Mouse (Mus musculus) forebrain, embryonic 16.5 days (tissue): ENCODE data around the gene Katnal1. TPM values are rescaled to one million over a fixed set of nuclear protein-coding genes. Genes with fewer than 3 reads are reported as not detected.

Experiments used
- ATAC-seq: fragments of 200-750 bp; cut with Nextera tagmentation; 2 replicates; pipeline ENCODE4 v1.8.0; 2017; ENCODE audit warnings: mild to moderate bottlenecking, moderate library complexity
- H3K27ac ChIP-seq: fragments of 300-500 bp; sonication (generic); 2 replicates; pipeline ENCODE4 v1.5.1; 2014; ENCODE audit warnings: low read length, control low read depth
- H3K27me3 ChIP-seq: fragments of 300-500 bp; sonication (generic); replicated peaks from 2 replicates; pipeline ENCODE4 v1.6.1; 2014; ENCODE audit warnings: low read length; ENCODE audit not compliant: control insufficient read depth, insufficient read depth
- H3K36me3 ChIP-seq: fragments of 300-500 bp; sonication (generic); 2 replicates; pipeline ENCODE4 v1.6.1; 2014; ENCODE audit not compliant: control insufficient read depth, insufficient read depth
- H3K4me1 ChIP-seq: fragments of 300-500 bp; sonication (generic); replicated peaks from 2 replicates; pipeline ENCODE4 v1.6.1; 2014; ENCODE audit warnings: low read length; ENCODE audit not compliant: control insufficient read depth, insufficient read depth
- H3K4me2 ChIP-seq: fragments of 300-500 bp; sonication (generic); 2 replicates; pipeline ENCODE4 v1.6.1; 2014; ENCODE audit warnings: mild to moderate bottlenecking, low read length, control low read depth
- H3K4me3 ChIP-seq: fragments of 300-500 bp; sonication (generic); replicated peaks from 2 replicates; pipeline ENCODE4 v1.5.1; 2014; ENCODE audit warnings: mild to moderate bottlenecking, low read length, control low read depth
- H3K9ac ChIP-seq: fragments of 300-500 bp; sonication (generic); replicated peaks from 2 replicates; pipeline ENCODE4 v1.6.1; 2014; ENCODE audit warnings: low read depth, low read length, control low read depth
- H3K9me3 ChIP-seq: fragments of 300-500 bp; sonication (generic); 2 replicates; pipeline ENCODE4 v1.6.1; 2016; ENCODE audit warnings: low read length; ENCODE audit not compliant: control insufficient read depth
- WGBS: fragments of 180-500 bp; shearing (Covaris S2); extraction: QIAGEN DNeasy Blood & Tissue Kit; methylation state at CpG from one replicate; pipeline ENCODE4 v1.1.7; 2014; 5-methylcytosine and 5-hydroxymethylcytosine counted together
- polyA plus RNA-seq: library from polyadenylated mRNA; unstranded; fragments of >200 nt; fragmentation: Nextera tagmentation; extraction: Ambion mirVana; gene quantifications from 2 replicates; pipeline ENCODE4 v1.2.1, GENCODE M21; 2015

The Katnal1 gene
- 39.6 and 44.3 TPM in 2 replicates for polyA plus RNA-seq

- peaks cover 11% of the 10 kb centered on the region for H3K4me1 ChIP-seq
- no peaks in the 10 kb centered on the region for H3K9me3 ChIP-seq
- no peaks in the 10 kb centered on the region for H3K36me3 ChIP-seq
- WGBS, result 3% methylated on average over 16 of the region's 16 CpGs
- peak within 1 kb of the TSS; percentile 62 for H3K4me2 ChIP-seq
- no peaks in the 10 kb centered on the region for H3K27me3 ChIP-seq
- no peak for ATAC-seq
- peak within 1 kb of the TSS; percentile 69 for H3K4me3 ChIP-seq
- H3K9ac ChIP-seq, result peak within 1 kb of the TSS; percentile 76
- peak within 1 kb of the TSS; percentile 96 for H3K27ac ChIP-seq
Observed at GRCm38 (mm10) chr5:148929116-148929449, at the start of gene Katnal1. Katnal1 (minus strand) TSS chr5:148929320.

- no peak for ATAC-seq
- Histone ChIP-seq H3K9ac (no peak overlapping the region), H3K36me3 (no peaks in the 10 kb centered on the region), H3K27me3 (no peaks in the 10 kb centered on the region), H3K4me2 (no peak overlapping the region), H3K4me1 (0 out of 2 replicates have a peak, but pooled peaks cover 3% of the 10 kb centered on the region), H3K27ac (no peak overlapping the region), H3K4me3 (no peak overlapping the region), H3K9me3 (peaks cover under 1% of the 10 kb centered on the region; the same call in 1 of the 2 replicates)
- 64% methylated on average over 18 of the region's 18 CpGs for WGBS
Observed at GRCm38 (mm10) chr5:148978458-148979165, 49.5 kb upstream of the Katnal1 start.

- Histone ChIP-seq H3K4me1 (peaks cover 10% of the 10 kb centered on the region; the same call in 1 of the 2 replicates), H3K36me3 (no peaks in the 10 kb centered on the region), H3K27me3 (no peaks in the 10 kb centered on the region), H3K27ac (0 out of 2 replicates have a peak overlapping the region, but pooled peaks have one; percentile 4), H3K9ac (no peak overlapping the region), H3K4me2 (no peak overlapping the region), H3K4me3 (no peak overlapping the region), H3K9me3 (no peaks in the 10 kb centered on the region)
- ATAC-seq, result no peak
- WGBS, result 32% methylated on average over 14 of the region's 14 CpGs
Observed at GRCm38 (mm10) chr5:148977698-148978457, 48.8 kb upstream of the Katnal1 start.

- H3K27me3 ChIP-seq, result no peaks in the 10 kb centered on the region
- H3K9me3 ChIP-seq, result no peaks in the 10 kb centered on the region
- H3K27ac ChIP-seq, result no peak overlapping the region
- no peak overlapping the region for H3K4me2 ChIP-seq
- 92% methylated on average over 8 of the region's 8 CpGs for WGBS
- H3K4me3 ChIP-seq, result no peak overlapping the region
- no peak for ATAC-seq
- H3K4me1 ChIP-seq, result peaks cover 10% of the 10 kb centered on the region; the same call in 1 of the 2 replicates
- H3K36me3 ChIP-seq, result no peaks in the 10 kb centered on the region
- H3K9ac ChIP-seq, result no peak overlapping the region
Observed at GRCm38 (mm10) chr5:148976876-148977275, 47.8 kb upstream of the Katnal1 start.

- no peak overlapping the region for H3K9ac ChIP-seq
- ATAC-seq, result no peak
- no peak overlapping the region for H3K4me3 ChIP-seq
- H3K27ac ChIP-seq, result no peak overlapping the region
- WGBS, result 93% methylated on average over 12 of the region's 12 CpGs
- no peaks in the 10 kb centered on the region for H3K36me3 ChIP-seq
- H3K4me1 ChIP-seq, result peaks cover 10% of the 10 kb centered on the region; the same call in 1 of the 2 replicates
- H3K9me3 ChIP-seq, result no peaks in the 10 kb centered on the region
- no peak overlapping the region for H3K4me2 ChIP-seq
- H3K27me3 ChIP-seq, result no peaks in the 10 kb centered on the region
Observed at GRCm38 (mm10) chr5:148975035-148975434, 45.9 kb upstream of the Katnal1 start.

GRCm38 (mm10) chr5:148973019-148973668, 44.0 kb upstream of the Katnal1 start:
- H3K27ac ChIP-seq, result no peak overlapping the region
- no peak overlapping the region for H3K4me3 ChIP-seq
- H3K4me2 ChIP-seq, result no peak overlapping the region
- H3K4me1 ChIP-seq, result peaks cover 10% of the 10 kb centered on the region; the same call in 1 of the 2 replicates
- no peaks in the 10 kb centered on the region for H3K36me3 ChIP-seq
- H3K27me3 ChIP-seq, result no peaks in the 10 kb centered on the region
- no peaks in the 10 kb centered on the region for H3K9me3 ChIP-seq
- ATAC-seq, result peak; percentile 68
- WGBS, result 5% methylated on average over 6 of the region's 6 CpGs
- H3K9ac ChIP-seq, result no peak overlapping the region

- no peaks in the 10 kb centered on the region for H3K36me3 ChIP-seq
- H3K27ac ChIP-seq, result no peak overlapping the region
- H3K4me1 ChIP-seq, result peaks cover 7% of the 10 kb centered on the region; the same call in 1 of the 2 replicates
- H3K9ac ChIP-seq, result no peak overlapping the region
- no peaks in the 10 kb centered on the region for H3K27me3 ChIP-seq
- no peak overlapping the region for H3K4me3 ChIP-seq
- WGBS, result 90% methylated on average over 8 of the region's 8 CpGs
- ATAC-seq, result no peak
- H3K9me3 ChIP-seq, result no peaks in the 10 kb centered on the region
- H3K4me2 ChIP-seq, result no peak overlapping the region
Observed at GRCm38 (mm10) chr5:148972167-148972566, 43.0 kb upstream of the Katnal1 start.

GRCm38 (mm10) chr5:148969648-148970047, 40.5 kb upstream of the Katnal1 start:
- Histone ChIP-seq H3K27ac (no peak overlapping the region), H3K27me3 (no peaks in the 10 kb centered on the region), H3K4me2 (no peak overlapping the region), H3K36me3 (no peaks in the 10 kb centered on the region), H3K9ac (no peak overlapping the region), H3K4me1 (peaks cover 26% of the 10 kb centered on the region), H3K9me3 (no peaks in the 10 kb centered on the region), H3K4me3 (no peak overlapping the region)
- 67% methylated on average over 9 of the region's 9 CpGs for WGBS
- no peak for ATAC-seq

- Histone ChIP-seq H3K9ac (no peak overlapping the region), H3K9me3 (no peaks in the 10 kb centered on the region), H3K4me2 (no peak overlapping the region), H3K27ac (no peak overlapping the region), H3K27me3 (no peaks in the 10 kb centered on the region), H3K4me3 (no peak overlapping the region), H3K36me3 (no peaks in the 10 kb centered on the region), H3K4me1 (peaks cover 27% of the 10 kb centered on the region)
- WGBS, result 78% methylated on average over 7 of the region's 7 CpGs
- ATAC-seq, result no peak
Observed at GRCm38 (mm10) chr5:148968958-148969576, 39.9 kb upstream of the Katnal1 start.
